Mouse (Mus musculus) lung, adult 2 months (tissue): ENCODE data around the gene Sel1l2.

Experiments
- CTCF ChIP-seq: fragments of 200-500 bp; IDR thresholded peaks from 2 replicates; pipeline ENCODE4 v1.5.1; 2011; ENCODE audit warnings: mild to moderate bottlenecking, low read length, control low read depth; ENCODE audit not compliant: insufficient read depth
- POLR2A ChIP-seq: fragments of 200-500 bp; IDR thresholded peaks from 2 replicates; pipeline ENCODE4 v1.6.1; 2011; ENCODE audit warnings: low read depth, mild to moderate bottlenecking, control low read depth, low read length, borderline replicate concordance; ENCODE audit errors: extremely low read depth

DNA sequence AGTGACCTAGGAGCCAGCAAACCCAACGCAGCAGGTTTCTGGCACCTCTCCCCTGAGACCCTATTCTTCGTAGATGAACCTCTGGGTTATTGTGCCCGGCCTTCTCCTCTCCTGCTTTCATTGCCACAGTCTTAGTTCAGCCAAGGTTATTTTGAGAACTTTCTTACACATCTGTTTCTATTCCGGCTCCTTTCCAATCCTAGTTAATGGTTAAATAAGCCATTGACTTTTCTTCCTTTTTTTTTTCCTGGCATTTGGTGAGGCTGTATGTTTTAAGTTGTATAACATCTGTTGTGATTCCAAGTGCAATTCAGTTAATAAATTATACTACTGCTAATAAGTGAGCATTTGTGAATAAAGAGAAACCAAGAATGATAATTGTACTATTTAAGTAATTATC is 49.6 kb upstream of the Sel1l2 start:
- TF ChIP-seq CTCF (no peak), POLR2A (no peak)
